Mouse (Mus musculus) neural tube, embryonic 15.5 days (tissue): Measurements from ENCODE around the gene 1700001C02Rik. TPM values are rescaled to one million over a fixed set of nuclear protein-coding genes. Genes with fewer than 3 reads are reported as not detected.

Experiments used
- ATAC-seq: fragments of 200-750 bp; cut with Nextera tagmentation; 2 replicates; pipeline ENCODE4 v1.8.0; 2017; ENCODE audit warnings: mild to moderate bottlenecking, moderate TSS enrichment, moderate library complexity; ENCODE audit not compliant: low FRiP score
- H3K27ac ChIP-seq: fragments of 300-500 bp; sonication (generic); replicated peaks from 2 replicates; pipeline ENCODE4 v1.5.1; 2015; ENCODE audit warnings: mild to moderate bottlenecking, inconsistent platforms
- H3K27me3 ChIP-seq: fragments of 300-500 bp; sonication (generic); replicated peaks from 2 replicates; pipeline ENCODE4 v1.6.1; 2015; ENCODE audit warnings: inconsistent platforms
- H3K36me3 ChIP-seq: fragments of 300-500 bp; sonication (generic); 2 replicates; pipeline ENCODE4 v1.6.1; 2015; ENCODE audit warnings: inconsistent platforms
- H3K4me1 ChIP-seq: fragments of 300-500 bp; sonication (generic); 2 replicates; pipeline ENCODE4 v1.6.1; 2015; ENCODE audit warnings: inconsistent platforms
- H3K4me2 ChIP-seq: fragments of 300-500 bp; sonication (generic); 2 replicates; pipeline ENCODE4 v1.6.1; 2015; ENCODE audit warnings: inconsistent platforms, mild to moderate bottlenecking, moderate library complexity
- H3K4me3 ChIP-seq: fragments of 300-500 bp; sonication (generic); replicated peaks from 2 replicates; pipeline ENCODE4 v1.5.1; 2015; ENCODE audit warnings: mild to moderate bottlenecking, inconsistent platforms
- H3K9ac ChIP-seq: fragments of 300-500 bp; sonication (generic); replicated peaks from 2 replicates; pipeline ENCODE4 v1.6.1; 2015; ENCODE audit warnings: mild to moderate bottlenecking, inconsistent platforms
- H3K9me3 ChIP-seq: fragments of 300-500 bp; sonication (generic); replicated peaks from 2 replicates; pipeline ENCODE4 v1.6.1; 2016; ENCODE audit warnings: inconsistent platforms
- WGBS: fragments of 180-500 bp; shearing (Covaris S2); methylation state at CpG from one replicate; pipeline ENCODE4 v1.1.7; 2015; ENCODE audit warnings: mixed read lengths; 5-methylcytosine and 5-hydroxymethylcytosine counted together
- polyA plus RNA-seq: library from polyadenylated mRNA; unstranded; fragments of >200 nt; fragmentation: Nextera tagmentation; extraction: Ambion mirVana; gene quantifications from 2 replicates; pipeline ENCODE4 v1.2.1, GENCODE M21; 2015

1700001C02Rik gene
- polyA plus RNA-seq, 1 experiment from 2014 or later, result 0.65 TPM

DNA sequence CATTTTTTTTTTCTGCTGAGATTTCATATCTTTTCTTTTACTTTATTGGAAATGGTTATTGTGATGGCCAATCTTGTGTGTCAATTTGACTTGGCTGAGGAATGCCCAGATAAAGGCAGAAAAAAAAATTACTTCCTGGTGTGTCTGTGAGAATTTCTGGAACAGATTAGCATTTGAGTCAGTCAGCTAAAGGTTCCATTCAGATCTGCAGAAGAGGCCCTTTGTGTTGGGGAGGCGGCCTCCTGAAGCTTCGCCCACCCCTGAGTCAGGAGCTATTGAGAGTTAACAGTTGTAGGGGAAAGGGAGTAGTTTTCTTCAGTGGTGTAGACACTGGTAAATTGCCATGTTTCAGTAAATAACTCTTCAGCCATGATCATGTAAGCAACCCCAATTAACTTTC lies 29.4 kb downstream of the 1700001C02Rik start:
- Histone ChIP-seq H3K4me1 (no peaks in the 10 kb centered on the region), H3K4me2 (no peak overlapping the region), H3K27me3 (no peaks in the 10 kb centered on the region), H3K36me3 (no peaks in the 10 kb centered on the region), H3K9me3 (no peaks in the 10 kb centered on the region), H3K9ac (no peak overlapping the region), H3K27ac (no peak overlapping the region), H3K4me3 (no peak overlapping the region)
- WGBS, result 48% methylated on average over 2 of the region's 2 CpGs
- no peak for ATAC-seq

DNA sequence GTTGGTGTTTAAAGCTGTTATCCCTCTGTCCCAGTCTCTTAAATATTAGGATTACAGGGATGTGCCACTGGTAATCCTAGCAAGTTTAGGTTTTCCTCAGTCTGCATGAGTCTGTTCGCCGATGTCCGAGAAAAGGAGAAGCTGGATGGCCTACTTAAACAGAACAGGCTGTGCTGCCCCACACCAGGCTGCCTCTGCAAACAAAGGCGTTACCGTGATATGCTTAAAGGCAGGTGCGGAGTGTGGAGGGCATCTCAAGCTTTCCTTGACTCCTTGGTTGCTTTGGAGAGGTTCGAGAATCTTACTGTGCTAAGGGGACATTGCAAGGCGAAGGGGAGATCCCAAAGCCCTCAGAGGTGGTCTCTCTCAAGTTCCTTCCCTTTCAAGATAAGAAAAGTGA lies 31.0 kb downstream of the 1700001C02Rik start:
- WGBS, result 87% methylated on average over 8 of the region's 8 CpGs
- no peak for ATAC-seq
- no peak overlapping the region for H3K4me2 ChIP-seq
- H3K27me3 ChIP-seq, result no peaks in the 10 kb centered on the region
- no peak overlapping the region for H3K27ac ChIP-seq
- no peaks in the 10 kb centered on the region for H3K36me3 ChIP-seq
- H3K4me1 ChIP-seq, result no peaks in the 10 kb centered on the region
- H3K9ac ChIP-seq, result no peak overlapping the region
- no peak overlapping the region for H3K4me3 ChIP-seq
- no peaks in the 10 kb centered on the region for H3K9me3 ChIP-seq

DNA sequence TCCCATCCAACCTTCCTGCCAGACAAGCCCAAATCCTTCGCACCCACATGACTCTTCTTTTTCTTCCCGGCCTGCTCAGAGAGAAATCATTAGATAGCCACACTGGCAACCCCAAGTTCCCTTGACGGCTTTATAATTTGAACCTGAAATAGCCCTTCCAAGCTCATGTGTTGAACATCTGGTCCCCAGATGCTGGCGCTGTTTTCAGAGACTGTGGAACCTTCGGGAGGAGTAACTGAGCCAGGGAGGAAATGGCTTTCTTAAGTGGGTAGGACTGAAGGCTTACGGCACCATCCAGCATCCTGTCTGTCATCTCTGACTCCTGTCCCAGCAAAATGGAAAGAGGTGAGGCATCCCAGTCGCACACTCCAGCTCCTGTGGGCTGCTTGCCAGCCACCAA lies 31.5 kb downstream of the 1700001C02Rik start:
- Histone ChIP-seq H3K27ac (no peak overlapping the region), H3K9me3 (no peaks in the 10 kb centered on the region), H3K4me1 (no peaks in the 10 kb centered on the region), H3K4me3 (no peak overlapping the region), H3K9ac (no peak overlapping the region), H3K4me2 (no peak overlapping the region), H3K27me3 (no peaks in the 10 kb centered on the region), H3K36me3 (no peaks in the 10 kb centered on the region)
- ATAC-seq, result no peak
- 80% methylated on average over 7 of the region's 7 CpGs for WGBS

DNA sequence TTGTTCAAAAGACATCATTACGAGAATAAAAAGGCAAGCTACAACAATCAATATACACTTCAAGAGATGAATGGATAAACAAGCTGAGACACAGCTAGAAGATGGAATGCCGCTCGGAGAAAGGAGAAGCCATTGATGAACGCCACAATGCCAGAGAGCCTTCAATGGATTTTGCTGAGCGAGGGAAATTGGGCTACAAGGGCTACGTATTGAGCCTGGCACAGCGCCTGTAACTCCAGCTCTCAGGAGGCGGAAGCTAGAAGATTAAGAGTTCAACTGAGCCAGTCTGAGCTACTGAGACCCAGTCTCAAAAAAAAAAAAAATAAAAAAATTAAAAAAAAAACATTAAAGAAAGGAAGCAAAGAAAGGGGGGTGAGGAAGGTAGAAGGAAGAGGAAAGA lies 47.3 kb downstream of the 1700001C02Rik start:
- Histone ChIP-seq H3K4me2 (no peak overlapping the region), H3K36me3 (no peaks in the 10 kb centered on the region), H3K4me3 (no peak overlapping the region), H3K27me3 (no peaks in the 10 kb centered on the region), H3K9me3 (no peaks in the 10 kb centered on the region), H3K9ac (no peak overlapping the region), H3K27ac (no peak overlapping the region), H3K4me1 (peaks cover 10% of the 10 kb centered on the region; the same call in 1 of the 2 replicates)
- no peak for ATAC-seq
- 51% methylated on average over 8 of the region's 8 CpGs for WGBS

DNA sequence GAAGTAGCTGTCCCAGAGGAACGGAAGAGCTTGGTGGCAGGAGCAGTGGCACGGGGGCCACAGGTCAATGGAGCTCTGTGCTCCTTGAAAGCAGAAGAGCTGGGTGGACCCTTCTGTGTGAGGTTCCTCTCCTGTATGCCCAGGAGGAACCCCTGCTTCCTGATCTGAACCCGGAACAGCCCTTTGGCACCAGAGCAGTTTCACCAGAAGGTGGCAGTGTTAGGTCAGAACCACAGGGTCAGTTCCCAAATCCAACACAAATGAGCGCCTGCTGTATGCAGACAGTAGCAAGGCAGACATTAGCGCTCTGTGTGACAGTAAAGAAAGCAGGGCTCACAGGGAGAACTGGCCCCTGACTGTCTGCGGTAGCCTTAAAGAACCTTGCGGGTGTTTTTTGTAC lies 50.5 kb downstream of the 1700001C02Rik start:
- Histone ChIP-seq H3K27me3 (no peaks in the 10 kb centered on the region; the same call in 1 of the 2 replicates), H3K9me3 (no peaks in the 10 kb centered on the region), H3K4me3 (no peak overlapping the region), H3K36me3 (no peaks in the 10 kb centered on the region), H3K4me1 (peaks cover 4% of the 10 kb centered on the region), H3K27ac (no peak overlapping the region), H3K9ac (no peak overlapping the region), H3K4me2 (no peak overlapping the region)
- 56% methylated on average over 7 of the region's 7 CpGs for WGBS
- no peak for ATAC-seq

DNA sequence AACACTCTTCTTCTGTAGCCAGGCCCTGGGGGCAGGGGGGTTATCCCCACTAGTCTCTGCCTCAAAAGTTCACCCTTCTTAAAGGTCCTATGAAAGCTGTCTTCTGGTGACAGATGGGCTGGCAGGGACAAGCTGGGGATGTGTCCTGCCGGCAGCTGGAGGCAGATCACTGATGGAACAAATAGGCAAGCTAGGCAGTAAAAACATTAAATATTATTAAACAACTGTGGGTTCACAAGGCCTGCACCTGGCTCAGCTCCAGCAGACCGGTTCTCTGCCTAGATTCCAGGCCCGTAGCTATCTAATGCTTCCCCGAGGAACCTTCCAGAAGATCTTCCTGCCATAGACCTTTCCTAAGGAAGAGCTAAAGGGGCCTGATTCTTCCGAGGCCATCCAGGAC lies 52.3 kb downstream of the 1700001C02Rik start:
- ATAC-seq, result no peak
- H3K27ac ChIP-seq, result no peak overlapping the region
- 52% methylated on average over 5 of the region's 5 CpGs for WGBS
- no peak overlapping the region for H3K4me3 ChIP-seq
- no peak overlapping the region for H3K4me2 ChIP-seq
- H3K27me3 ChIP-seq, result no peaks in the 10 kb centered on the region; the same call in 1 of the 2 replicates
- H3K9me3 ChIP-seq, result no peaks in the 10 kb centered on the region
- H3K36me3 ChIP-seq, result no peaks in the 10 kb centered on the region
- H3K4me1 ChIP-seq, result peaks cover 4% of the 10 kb centered on the region
- H3K9ac ChIP-seq, result no peak overlapping the region

DNA sequence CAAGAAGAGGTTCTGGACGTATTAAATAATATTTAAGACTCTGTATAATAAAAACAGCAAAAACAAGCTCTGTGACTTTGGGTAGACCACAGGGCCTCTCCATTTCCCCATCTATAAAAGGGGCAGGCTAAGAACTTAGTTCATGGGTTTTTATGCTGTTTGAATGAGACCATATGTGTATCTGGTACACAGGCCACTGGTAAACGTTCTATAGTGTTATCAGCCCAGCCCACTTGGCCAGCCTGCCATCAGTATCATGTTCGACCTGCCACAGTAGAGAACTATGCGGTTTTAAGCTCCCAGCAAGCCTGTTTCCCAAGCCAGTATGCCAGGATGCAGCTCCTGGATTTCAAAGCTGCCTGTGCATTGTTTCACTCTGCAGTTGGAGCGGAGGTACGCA lies 52.7 kb downstream of the 1700001C02Rik start:
- Histone ChIP-seq H3K27ac (no peak overlapping the region), H3K27me3 (no peaks in the 10 kb centered on the region; the same call in 1 of the 2 replicates), H3K9ac (no peak overlapping the region), H3K36me3 (no peaks in the 10 kb centered on the region), H3K9me3 (no peaks in the 10 kb centered on the region), H3K4me1 (peaks cover 4% of the 10 kb centered on the region), H3K4me2 (no peak overlapping the region), H3K4me3 (no peak overlapping the region)
- WGBS, result 81% methylated on average over 6 of the region's 6 CpGs
- ATAC-seq, result no peak

DNA sequence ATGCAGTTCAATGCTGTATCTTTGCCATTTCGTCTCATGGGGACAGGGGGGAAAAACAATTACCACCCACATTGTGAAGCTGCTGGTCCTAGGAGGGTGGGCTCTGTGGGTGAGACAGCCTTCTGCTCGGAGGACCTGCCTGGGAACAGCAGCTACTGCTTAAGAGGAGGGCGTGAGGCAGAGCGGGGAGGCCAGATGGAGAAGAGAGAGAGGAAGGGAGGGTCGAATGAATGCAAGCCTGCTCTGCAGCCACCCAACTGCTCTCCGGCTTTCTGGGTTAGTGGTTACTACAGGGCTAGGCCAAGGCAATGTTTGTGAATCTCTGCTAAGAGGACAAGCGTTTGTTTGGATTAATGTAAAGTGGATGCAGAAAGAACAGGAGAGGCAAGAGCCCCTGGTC lies 53.6 kb downstream of the 1700001C02Rik start:
- Histone ChIP-seq H3K27ac (no peak overlapping the region), H3K4me3 (no peak overlapping the region), H3K9ac (no peak overlapping the region), H3K4me1 (peaks cover 4% of the 10 kb centered on the region), H3K36me3 (no peaks in the 10 kb centered on the region), H3K4me2 (no peak overlapping the region), H3K27me3 (no peaks in the 10 kb centered on the region; the same call in 1 of the 2 replicates), H3K9me3 (no peaks in the 10 kb centered on the region)
- ATAC-seq, result no peak
- WGBS, result 45% methylated on average over 7 of the region's 7 CpGs

DNA sequence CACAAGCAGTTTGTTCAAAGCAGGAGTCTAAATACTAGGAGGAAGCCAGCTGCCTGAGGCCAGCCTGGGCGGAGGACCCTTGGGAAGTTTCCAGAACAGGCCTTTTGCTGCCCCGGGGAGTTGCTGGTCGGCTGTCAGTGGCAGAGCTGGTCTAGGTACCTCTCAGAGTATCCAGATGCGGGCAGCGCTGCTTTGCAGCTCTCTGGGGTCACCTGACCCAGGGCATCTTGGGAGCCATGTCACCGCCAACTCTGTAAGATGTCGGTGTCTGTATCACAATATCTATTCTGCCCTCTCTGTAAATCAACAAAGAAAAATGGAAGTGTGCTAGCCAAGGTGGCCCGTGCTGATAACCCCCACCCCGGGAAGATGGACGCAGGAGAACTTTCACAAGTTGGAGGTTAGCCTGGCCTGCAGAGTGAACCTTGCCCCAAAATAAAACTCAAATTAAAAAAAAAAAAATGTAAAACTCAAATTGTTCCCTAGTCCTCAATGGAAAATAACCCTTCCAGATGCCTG lies 54.4 kb downstream of the 1700001C02Rik start:
- WGBS, result 81% methylated on average over 10 of the region's 10 CpGs
- Histone ChIP-seq H3K9ac (no peak overlapping the region), H3K4me3 (no peak overlapping the region), H3K4me1 (peaks cover 4% of the 10 kb centered on the region), H3K4me2 (no peak overlapping the region), H3K27ac (no peak overlapping the region), H3K9me3 (0 out of 2 replicates have a peak, but pooled peaks cover 1% of the 10 kb centered on the region), H3K36me3 (no peaks in the 10 kb centered on the region), H3K27me3 (no peaks in the 10 kb centered on the region; the same call in 1 of the 2 replicates)
- ATAC-seq, result no peak

DNA sequence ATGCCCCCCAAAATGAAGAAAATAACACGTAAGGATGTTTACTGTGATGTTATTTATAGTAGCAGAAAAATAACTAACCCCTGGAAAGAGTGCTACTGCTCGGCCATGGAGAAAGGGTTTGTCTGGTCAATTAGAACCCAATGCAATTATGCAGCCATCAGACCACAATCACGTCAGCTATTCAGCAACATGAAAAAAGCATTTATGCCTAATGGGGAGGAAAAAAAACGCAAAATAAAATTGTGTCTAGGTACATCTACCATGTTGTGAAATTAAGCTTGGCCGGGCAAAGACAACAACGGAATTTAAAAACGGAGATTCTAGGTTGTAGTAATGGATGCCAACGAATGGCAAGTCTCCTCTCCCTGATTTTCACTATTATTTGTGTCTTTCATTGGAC lies 56.6 kb downstream of the 1700001C02Rik start:
- Histone ChIP-seq H3K36me3 (no peaks in the 10 kb centered on the region), H3K9ac (no peak overlapping the region), H3K4me3 (no peak overlapping the region), H3K4me2 (no peak overlapping the region), H3K9me3 (0 out of 2 replicates have a peak, but pooled peaks cover 2% of the 10 kb centered on the region), H3K27me3 (no peaks in the 10 kb centered on the region; the same call in 1 of the 2 replicates), H3K27ac (no peak overlapping the region), H3K4me1 (peaks cover 13% of the 10 kb centered on the region)
- 61% methylated on average over 8 of the region's 8 CpGs for WGBS
- no peak for ATAC-seq

DNA sequence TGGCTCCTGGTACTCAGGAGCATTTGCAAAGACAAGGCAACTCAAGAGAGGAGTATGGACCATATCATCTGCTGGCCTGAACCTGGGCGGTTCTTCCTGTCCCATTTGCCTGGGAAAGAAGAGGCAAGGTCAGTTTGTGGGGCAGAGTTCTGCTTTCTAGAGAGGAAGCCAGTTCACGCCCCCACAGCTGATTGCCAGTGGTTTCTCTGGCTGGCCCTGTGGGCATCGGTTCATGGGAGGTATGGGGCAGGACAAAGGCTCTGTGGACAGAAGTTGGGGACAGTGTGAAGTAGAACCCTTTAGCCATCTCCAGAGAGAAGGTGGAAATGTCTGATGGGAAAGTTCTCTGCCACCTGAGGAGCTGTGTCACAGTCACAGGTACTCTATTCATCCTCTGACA lies 57.3 kb downstream of the 1700001C02Rik start:
- Histone ChIP-seq H3K9me3 (0 out of 2 replicates have a peak, but pooled peaks cover 2% of the 10 kb centered on the region), H3K4me1 (peaks cover 11% of the 10 kb centered on the region), H3K27me3 (no peaks in the 10 kb centered on the region; the same call in 1 of the 2 replicates), H3K27ac (no peak overlapping the region), H3K4me2 (no peak overlapping the region), H3K9ac (no peak overlapping the region), H3K36me3 (no peaks in the 10 kb centered on the region), H3K4me3 (no peak overlapping the region)
- 91% methylated on average over 3 of the region's 3 CpGs for WGBS
- no peak for ATAC-seq

DNA sequence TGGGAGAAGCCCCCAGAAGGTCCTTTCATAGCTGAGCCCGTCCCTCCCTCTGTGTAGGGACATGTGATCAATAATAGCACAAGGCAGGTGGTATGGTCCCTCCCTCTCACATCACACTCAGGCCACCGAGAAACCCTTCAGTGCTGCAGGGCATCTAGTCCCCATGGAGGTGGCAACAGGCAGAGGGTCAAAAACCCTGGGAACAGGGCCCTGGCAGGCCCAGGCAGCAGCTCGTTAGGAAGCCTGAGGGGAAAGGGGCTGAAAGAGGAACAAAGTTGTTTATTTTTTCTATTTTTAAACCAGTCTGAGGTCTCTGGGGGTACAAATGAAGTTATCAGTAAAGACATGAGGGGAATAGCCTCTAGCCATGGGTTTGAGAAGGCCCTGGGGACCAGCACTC lies 58.4 kb downstream of the 1700001C02Rik start:
- H3K36me3 ChIP-seq, result no peaks in the 10 kb centered on the region
- 0 out of 2 replicates have a peak, but pooled peaks cover 2% of the 10 kb centered on the region for H3K9me3 ChIP-seq
- no peaks in the 10 kb centered on the region; the same call in 1 of the 2 replicates for H3K27me3 ChIP-seq
- H3K4me3 ChIP-seq, result no peak overlapping the region
- WGBS, result 42% methylated on average over 3 of the region's 3 CpGs
- H3K9ac ChIP-seq, result no peak overlapping the region
- ATAC-seq, result no peak
- no peak overlapping the region for H3K27ac ChIP-seq
- no peak overlapping the region for H3K4me2 ChIP-seq
- H3K4me1 ChIP-seq, result peaks cover 9% of the 10 kb centered on the region
